Mouse (Mus musculus) spleen, postnatal 0 days (tissue): Measurements from ENCODE around the gene Txlnb. TPM values are rescaled to one million over a fixed set of nuclear protein-coding genes. Genes with fewer than 3 reads are reported as not detected.

Experiments used
- polyA plus RNA-seq: library from polyadenylated mRNA; unstranded; fragments of >200 nt; fragmentation: Nextera tagmentation; extraction: Ambion mirVana; gene quantifications from 2 replicates; pipeline ENCODE4 v1.2.1, GENCODE M21; 2015

The Txlnb gene
- polyA plus RNA-seq, result 0.06 and 0.13 TPM in 2 replicates

DNA sequence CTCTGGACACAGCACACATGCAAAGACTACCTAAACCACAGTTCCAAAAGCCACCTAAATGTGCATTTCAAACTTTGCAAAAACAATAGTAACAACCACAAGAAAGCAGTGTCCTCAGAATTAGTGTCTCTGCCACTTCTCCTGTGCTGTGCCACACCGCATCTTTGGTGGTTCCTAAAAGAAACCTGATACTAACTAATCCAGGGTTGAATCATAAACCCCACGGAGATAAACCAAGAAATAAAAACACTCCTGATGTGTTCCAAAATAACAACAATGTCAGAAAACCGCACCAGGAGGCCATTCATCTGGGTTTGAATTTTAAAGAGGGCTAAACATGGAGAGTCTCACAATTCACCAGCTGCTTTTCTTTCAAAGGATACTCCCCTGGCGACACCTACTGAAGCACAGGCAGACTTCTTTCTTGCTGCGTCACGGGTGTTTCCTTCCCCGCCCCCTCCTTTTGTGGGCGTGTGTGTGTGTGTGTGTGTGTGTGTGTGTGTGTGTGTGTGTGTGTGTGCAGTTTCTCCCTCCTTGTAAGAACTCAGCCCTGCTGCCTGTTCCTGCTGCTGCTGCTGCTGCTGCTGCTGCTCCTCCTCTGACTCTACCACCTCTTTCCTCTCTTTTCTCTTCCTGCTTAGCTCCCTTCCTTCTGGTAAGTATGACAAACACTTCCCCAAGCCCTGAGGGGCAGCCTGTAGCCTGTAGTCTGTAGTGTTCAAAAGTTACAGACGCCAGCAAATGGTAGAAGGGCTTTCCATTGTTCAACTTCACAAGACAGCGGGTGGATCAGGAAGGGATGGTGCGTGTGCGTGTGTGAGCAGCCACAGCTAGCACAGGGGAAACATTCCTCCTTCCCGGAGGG, at the start of gene Txlnb:
Gene Txlnb, plus strand, starts transcription at position 460 of the 865 bp plus-strand sequence.

Other genes with a start within 250 kb of the Txlnb start
- 21.5 and 26.5 TPM in 2 replicates for gene Cited2, start 73.0 kb upstream of the Txlnb start, polyA plus RNA-seq
- 6.8 and 7.5 TPM in 2 replicates for gene Heca, start 151.8 kb downstream of the Txlnb start, polyA plus RNA-seq
- 106 and 117 TPM in 2 replicates for gene Abracl, start 227.1 kb downstream of the Txlnb start, polyA plus RNA-seq